Mouse (Mus musculus) heart, embryonic 11.5 days (tissue): ENCODE measurements around the gene Dnajc8. TPM values are rescaled to one million over a fixed set of nuclear protein-coding genes. Genes with fewer than 3 reads are reported as not detected.

Source experiments
- ATAC-seq: fragments of 200-750 bp; cut with Nextera tagmentation; replicated peaks from 2 replicates; pipeline ENCODE4 v1.8.0; 2017; ENCODE audit warnings: moderate library complexity; ENCODE audit not compliant: insufficient number of reproducible peaks, low FRiP score, low TSS enrichment
- H3K27ac ChIP-seq: fragments of 300-500 bp; sonication (generic); 2 replicates; pipeline ENCODE4 v1.5.1; 2014; ENCODE audit warnings: mild to moderate bottlenecking, low read depth, low read length
- H3K27me3 ChIP-seq: fragments of 300-500 bp; sonication (generic); 2 replicates; pipeline ENCODE4 v1.6.1; 2014; ENCODE audit warnings: mild to moderate bottlenecking, low read length, mixed read lengths; ENCODE audit not compliant: control insufficient read depth, insufficient read depth
- H3K36me3 ChIP-seq: fragments of 300-500 bp; sonication (generic); 2 replicates; pipeline ENCODE4 v1.6.1; 2014; ENCODE audit warnings: mild to moderate bottlenecking, low read length, moderate library complexity, mixed read lengths; ENCODE audit not compliant: control insufficient read depth, insufficient read depth
- H3K4me1 ChIP-seq: fragments of 300-500 bp; sonication (generic); 2 replicates; pipeline ENCODE4 v1.6.1; 2014; ENCODE audit warnings: low read length; ENCODE audit not compliant: control insufficient read depth, insufficient read depth
- H3K4me2 ChIP-seq: fragments of 300-500 bp; sonication (generic); 2 replicates; pipeline ENCODE4 v1.6.1; 2014; ENCODE audit warnings: mild to moderate bottlenecking, moderate library complexity
- H3K4me3 ChIP-seq: fragments of 300-500 bp; sonication (generic); 2 replicates; pipeline ENCODE4 v1.5.1; 2014; ENCODE audit warnings: low read depth, low read length
- H3K9ac ChIP-seq: fragments of 300-500 bp; sonication (generic); 2 replicates; pipeline ENCODE4 v1.6.1; 2014; ENCODE audit warnings: mild to moderate bottlenecking, low read depth, low read length, moderate library complexity
- H3K9me3 ChIP-seq: fragments of 300-500 bp; sonication (generic); replicated peaks from 2 replicates; pipeline ENCODE4 v1.6.1; 2016; ENCODE audit warnings: low read length; ENCODE audit not compliant: control insufficient read depth
- WGBS: fragments of 180-500 bp; shearing (Covaris S2); extraction: QIAGEN DNeasy Blood & Tissue Kit; methylation state at CpG from one replicate; pipeline ENCODE4 v1.1.7; 2014; ENCODE audit not compliant: insufficient replicate concordance; 5-methylcytosine and 5-hydroxymethylcytosine counted together
- polyA plus RNA-seq: library from polyadenylated mRNA; unstranded; fragments of >200 nt; fragmentation: Nextera tagmentation; extraction: Ambion mirVana; gene quantifications from 2 replicates; pipeline ENCODE4 v1.2.1, GENCODE M21; 2014

Dnajc8 gene
- polyA plus RNA-seq, 1 experiment from 2014 or later, result 157 TPM

DNA sequence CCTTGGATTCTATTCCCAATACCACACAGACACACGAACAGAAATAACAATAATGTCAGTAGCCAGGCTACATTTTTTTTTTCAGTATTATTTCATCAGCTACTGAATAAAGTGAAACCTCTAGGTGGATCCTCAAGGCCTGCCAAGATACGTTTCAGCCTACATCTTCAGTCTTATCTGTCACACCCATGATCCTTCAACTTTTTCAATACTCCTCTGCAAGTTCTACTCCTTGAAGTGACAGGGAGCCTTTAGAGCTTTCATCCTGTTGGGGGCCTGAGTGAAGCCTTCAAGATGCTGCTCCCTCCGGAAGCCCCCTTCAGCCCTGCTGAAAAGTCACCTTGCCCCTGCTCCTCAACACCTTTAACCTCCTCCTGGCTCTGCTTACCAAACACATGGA, 23.3 kb upstream of the Dnajc8 start:
- H3K4me1 ChIP-seq, result peaks cover 13% of the 10 kb centered on the region
- H3K9ac ChIP-seq, result no peak overlapping the region
- no peaks in the 10 kb centered on the region for H3K27me3 ChIP-seq
- H3K27ac ChIP-seq, result no peak overlapping the region
- WGBS, result 65% methylated on average over 3 of the region's 3 CpGs
- H3K4me3 ChIP-seq, result no peak overlapping the region
- H3K9me3 ChIP-seq, result no peaks in the 10 kb centered on the region
- no peak overlapping the region for H3K4me2 ChIP-seq
- no peak for ATAC-seq
- no peaks in the 10 kb centered on the region for H3K36me3 ChIP-seq

DNA sequence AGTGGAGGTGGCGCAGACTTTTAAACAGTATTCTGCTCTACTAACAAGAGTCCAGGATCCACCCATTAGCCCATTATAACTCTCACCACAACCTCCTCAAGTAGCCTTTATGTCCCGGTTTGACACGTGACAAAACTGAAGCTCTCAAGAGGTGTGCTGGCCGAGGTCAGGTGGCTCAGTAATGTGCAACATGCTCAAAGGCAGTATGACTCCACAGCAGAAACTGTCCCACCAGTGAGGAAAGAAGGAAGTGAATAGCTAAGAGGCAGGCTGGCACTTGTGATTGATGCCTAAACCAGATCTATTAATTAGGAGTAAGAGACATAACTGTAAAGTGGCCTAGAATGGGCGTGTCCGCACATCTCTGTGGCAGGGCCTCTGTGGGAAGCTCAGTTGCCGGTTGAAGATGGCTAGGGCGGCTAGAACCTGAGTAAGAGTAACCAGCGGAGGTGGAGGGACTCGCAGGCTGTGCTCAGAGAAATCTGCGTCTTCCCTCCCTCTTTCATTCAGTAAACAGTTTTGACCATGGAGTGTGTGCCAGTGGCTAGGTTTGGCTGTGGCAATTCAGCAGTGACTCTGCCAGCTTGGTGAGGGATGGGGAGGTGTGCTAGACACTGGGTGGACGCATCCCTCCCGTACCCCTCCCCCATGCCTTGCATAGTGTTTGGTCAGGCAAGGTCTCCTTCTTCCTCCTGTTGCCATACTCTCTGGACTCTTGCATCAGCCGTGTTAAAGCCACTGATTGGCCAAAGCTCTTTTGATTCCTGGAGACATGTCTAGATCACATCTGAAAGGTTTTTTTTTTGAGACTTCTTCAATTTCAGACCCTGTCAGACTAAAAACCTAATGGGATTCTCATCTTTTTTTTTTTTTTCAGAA, 21.7 kb upstream of the Dnajc8 start:
- peak overlapping the region; percentile 31 for H3K4me2 ChIP-seq
- no peaks in the 10 kb centered on the region for H3K27me3 ChIP-seq
- H3K4me3 ChIP-seq, result no peak overlapping the region
- no peak overlapping the region for H3K9ac ChIP-seq
- peaks cover 8% of the 10 kb centered on the region for H3K4me1 ChIP-seq
- H3K27ac ChIP-seq, result no peak overlapping the region
- WGBS, result 34% methylated on average over 14 of the region's 14 CpGs
- H3K36me3 ChIP-seq, result no peaks in the 10 kb centered on the region
- ATAC-seq, result no peak
- H3K9me3 ChIP-seq, result no peaks in the 10 kb centered on the region

DNA sequence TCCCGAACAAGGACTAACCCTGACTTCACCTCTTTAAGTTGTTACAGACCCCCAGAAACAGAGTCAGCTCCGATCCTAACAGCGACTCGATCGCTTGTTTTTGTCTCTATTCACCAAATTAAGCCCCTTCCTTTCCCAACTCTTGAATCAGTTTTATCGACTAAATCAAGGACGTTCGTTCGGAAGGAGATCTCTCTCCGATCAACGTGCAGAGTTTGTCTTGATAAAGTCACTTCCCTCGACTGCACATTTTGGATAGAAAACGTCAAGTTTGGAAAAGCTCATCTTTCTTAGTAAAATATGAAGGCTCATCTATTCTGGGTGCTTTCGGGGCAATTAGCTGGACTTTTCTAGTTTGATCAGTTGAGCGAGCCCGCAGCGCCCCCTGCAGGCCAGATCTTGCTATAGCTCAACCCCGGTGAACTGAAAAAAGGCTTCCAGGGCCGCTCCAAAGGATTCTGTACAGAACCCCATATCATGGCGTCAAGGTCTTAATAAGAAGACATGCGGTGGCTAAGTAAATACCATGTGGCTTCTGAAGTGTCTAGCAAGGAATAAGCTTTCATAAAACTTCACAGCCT, 20.7 kb upstream of the Dnajc8 start:
- H3K9me3 ChIP-seq, result no peaks in the 10 kb centered on the region
- peak overlapping the region; percentile 58 for H3K4me3 ChIP-seq
- peak overlapping the region; percentile 97 for H3K4me2 ChIP-seq
- no peak for ATAC-seq
- 2% methylated on average over 21 of the region's 21 CpGs for WGBS
- no peaks in the 10 kb centered on the region for H3K27me3 ChIP-seq
- peak overlapping the region; percentile 70 for H3K9ac ChIP-seq
- H3K36me3 ChIP-seq, result no peaks in the 10 kb centered on the region
- H3K27ac ChIP-seq, result peak overlapping the region; percentile 85
- H3K4me1 ChIP-seq, result peaks cover 8% of the 10 kb centered on the region

DNA sequence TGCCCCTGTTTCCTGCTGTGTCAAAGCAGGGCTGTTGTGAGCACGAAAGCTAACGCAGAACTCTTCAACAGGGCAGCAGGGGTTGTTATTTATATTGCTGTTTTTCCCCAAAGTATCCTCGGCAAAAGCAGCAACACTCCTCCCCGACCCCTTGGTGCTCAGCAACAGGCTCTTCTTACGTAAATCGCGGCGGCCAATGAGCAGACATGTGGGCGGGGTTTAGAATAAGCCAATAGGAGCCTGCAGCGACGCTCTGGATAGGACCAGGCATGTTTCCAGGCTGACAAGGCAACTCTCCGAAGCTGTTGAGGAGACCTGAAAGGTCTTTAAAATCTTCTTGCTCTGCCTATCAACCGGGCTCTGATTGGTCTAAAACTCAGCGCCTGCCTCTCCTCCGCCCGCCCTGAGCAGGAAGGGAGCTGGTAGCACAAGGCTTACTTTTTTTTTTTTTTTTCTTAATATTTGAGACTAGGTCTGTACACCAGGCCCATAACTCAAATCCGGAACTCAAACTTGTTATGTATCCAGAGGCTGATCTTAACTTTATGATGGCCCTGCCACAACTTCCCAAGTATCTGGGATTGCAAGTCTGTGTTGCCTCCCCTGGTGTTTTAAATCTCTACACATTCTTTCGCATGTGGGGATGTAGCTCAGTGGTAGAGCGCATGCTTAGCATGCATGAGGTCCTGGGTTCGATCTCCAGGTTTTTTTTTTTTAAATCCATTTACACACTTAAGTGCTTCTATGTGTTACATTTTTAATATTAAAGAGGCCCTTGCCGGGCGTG, 19.8 kb upstream of the Dnajc8 start:
- peak overlapping the region; percentile 70 for H3K9ac ChIP-seq
- ATAC-seq, result peak; percentile 92

GRCm38 (mm10) chr4:132518066-132518465, 17.3 kb upstream of the Dnajc8 start:
- WGBS, result 79% methylated on average over 8 of the region's 8 CpGs
- H3K4me2 ChIP-seq, result no peak overlapping the region
- peaks cover 8% of the 10 kb centered on the region for H3K4me1 ChIP-seq
- ATAC-seq, result no peak
- H3K27ac ChIP-seq, result no peak overlapping the region
- H3K4me3 ChIP-seq, result no peak overlapping the region
- no peaks in the 10 kb centered on the region for H3K27me3 ChIP-seq
- no peaks in the 10 kb centered on the region for H3K9me3 ChIP-seq
- no peaks in the 10 kb centered on the region for H3K36me3 ChIP-seq
- no peak overlapping the region for H3K9ac ChIP-seq

More for the DNA sequence above, 19.8 kb upstream of the Dnajc8 start:
- Histone ChIP-seq H3K36me3 (no peaks in the 10 kb centered on the region), H3K9me3 (no peaks in the 10 kb centered on the region), H3K4me2 (peak overlapping the region; percentile 97), H3K4me1 (peaks cover 8% of the 10 kb centered on the region), H3K27me3 (no peaks in the 10 kb centered on the region), H3K27ac (peak overlapping the region; percentile 85), H3K4me3 (peak overlapping the region; percentile 58)
- WGBS, result 20% methylated on average over 22 of the region's 22 CpGs

GRCm38 (mm10) chr4:132519188-132519587, 16.2 kb upstream of the Dnajc8 start:
- H3K4me1 ChIP-seq, result peaks cover 8% of the 10 kb centered on the region
- no peak for ATAC-seq
- H3K9me3 ChIP-seq, result no peaks in the 10 kb centered on the region
- no peaks in the 10 kb centered on the region for H3K27me3 ChIP-seq
- WGBS, result 82% methylated on average over 3 of the region's 3 CpGs
- no peak overlapping the region for H3K27ac ChIP-seq
- H3K36me3 ChIP-seq, result no peaks in the 10 kb centered on the region
- no peak overlapping the region for H3K4me3 ChIP-seq
- H3K4me2 ChIP-seq, result no peak overlapping the region
- H3K9ac ChIP-seq, result no peak overlapping the region

GRCm38 (mm10) chr4:132524321-132524741, 11.0 kb upstream of the Dnajc8 start:
- Histone ChIP-seq H3K4me3 (no peak overlapping the region), H3K9ac (peak overlapping the region; percentile 39; the same call in 1 of the 2 replicates), H3K4me1 (peaks cover 6% of the 10 kb centered on the region; the same call in 1 of the 2 replicates), H3K27me3 (no peaks in the 10 kb centered on the region), H3K9me3 (no peaks in the 10 kb centered on the region), H3K27ac (peak overlapping the region; percentile 50), H3K36me3 (no peaks in the 10 kb centered on the region), H3K4me2 (peak overlapping the region; percentile 22)
- WGBS, result 21% methylated on average over 11 of the region's 11 CpGs
- ATAC-seq, result no peak

DNA sequence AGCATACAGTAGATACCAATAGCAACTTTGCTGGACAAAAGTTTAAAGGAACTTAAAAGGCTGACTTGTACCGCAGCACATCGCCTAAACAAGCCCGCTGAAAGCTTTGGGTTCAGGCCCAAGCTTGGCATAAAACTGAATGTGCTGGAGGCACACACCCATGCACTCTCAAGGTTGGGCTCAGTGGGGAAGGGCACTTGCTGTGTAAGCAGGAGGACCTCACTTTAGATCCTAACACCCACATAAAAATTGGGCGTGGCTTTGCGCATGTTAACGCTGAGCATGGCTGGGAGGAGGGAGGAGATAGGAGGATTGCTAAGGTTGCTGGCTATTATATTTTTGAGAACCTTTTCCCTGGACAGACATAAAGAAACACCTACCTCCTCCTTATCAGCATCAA, 10.5 kb upstream of the Dnajc8 start:
- 53% methylated on average over 6 of the region's 6 CpGs for WGBS
- Histone ChIP-seq H3K4me3 (no peak overlapping the region), H3K27ac (no peak overlapping the region), H3K27me3 (no peaks in the 10 kb centered on the region), H3K4me1 (peaks cover 6% of the 10 kb centered on the region; the same call in 1 of the 2 replicates), H3K4me2 (peak overlapping the region; percentile 22; the same call in 1 of the 2 replicates), H3K36me3 (no peaks in the 10 kb centered on the region; the same call in 1 of the 2 replicates), H3K9me3 (no peaks in the 10 kb centered on the region), H3K9ac (peak overlapping the region; percentile 22; the same call in 1 of the 2 replicates)
- no peak for ATAC-seq
